Mouse (Mus musculus) heart, embryonic 14.5 days (tissue): ENCODE measurements around the gene Il20rb. TPM values are rescaled to one million over a fixed set of nuclear protein-coding genes. Genes with fewer than 3 reads are reported as not detected.
A peak's percentile ranks its signal among the peaks of the same experiment; 100 is the strongest.

ENCODE experiments used
- ATAC-seq: fragments of 200-750 bp; cut with Nextera tagmentation; 2 replicates; pipeline ENCODE4 v1.8.0; 2017; ENCODE audit warnings: low read depth, moderate TSS enrichment; ENCODE audit not compliant: insufficient number of reproducible peaks, insufficient read depth, low FRiP score
- H3K27ac ChIP-seq, 2 experiments: fragments of 200-500 bp in 1 of 2; fragments of 300-500 bp in 1 of 2; sonication (generic) in 1 of 2; replicated peaks in 1 of 2; 2 replicates each; pipeline ENCODE4 v1.5.1; 2012 to 2014; ENCODE audit warnings: low read depth in 2 of 2, low read length in 2 of 2, control low read depth in 1 of 2, mild to moderate bottlenecking in 1 of 2, mixed read lengths in 1 of 2; ENCODE audit not compliant: control insufficient read depth in 1 of 2, insufficient read depth in 1 of 2
- H3K27me3 ChIP-seq: fragments of 300-500 bp; sonication (generic); 2 replicates; pipeline ENCODE4 v1.6.1; 2014; ENCODE audit warnings: mild to moderate bottlenecking, low read length, control low read depth; ENCODE audit not compliant: control insufficient read depth, insufficient read depth
- H3K36me3 ChIP-seq: fragments of 300-500 bp; sonication (generic); 2 replicates; pipeline ENCODE4 v1.6.1; 2014; ENCODE audit warnings: mild to moderate bottlenecking, control low read depth, low read length, mixed read lengths; ENCODE audit not compliant: control insufficient read depth, insufficient read depth
- H3K4me1 ChIP-seq, 2 experiments: fragments of 200-500 bp in 1 of 2; fragments of 300-500 bp in 1 of 2; sonication (generic) in 1 of 2; 2 replicates each; pipeline ENCODE4 v1.6.1; 2012 to 2014; ENCODE audit warnings: low read length in 2 of 2, control low read depth in 1 of 2, mixed read lengths in 1 of 2; ENCODE audit not compliant: control insufficient read depth in 2 of 2, insufficient read depth in 2 of 2
- H3K4me2 ChIP-seq: fragments of 300-500 bp; sonication (generic); 2 replicates; pipeline ENCODE4 v1.6.1; 2014; ENCODE audit warnings: mild to moderate bottlenecking, low read length
- H3K4me3 ChIP-seq, 2 experiments: fragments of 200-500 bp in 1 of 2; fragments of 300-500 bp in 1 of 2; sonication (generic) in 1 of 2; 2 replicates each; pipeline ENCODE4 v1.5.1; 2012 to 2014; ENCODE audit warnings: low read length in 2 of 2, mild to moderate bottlenecking in 2 of 2, control low read depth in 1 of 2, low read depth in 1 of 2, moderate library complexity in 1 of 2; ENCODE audit not compliant: control insufficient read depth in 1 of 2, insufficient read depth in 1 of 2
- H3K9ac ChIP-seq: fragments of 300-500 bp; sonication (generic); 2 replicates; pipeline ENCODE4 v1.6.1; 2014; ENCODE audit warnings: mild to moderate bottlenecking, low read length
- H3K9me3 ChIP-seq: fragments of 300-500 bp; sonication (generic); 2 replicates; pipeline ENCODE4 v1.6.1; 2016; ENCODE audit warnings: low read length, control low read depth; ENCODE audit not compliant: control insufficient read depth
- WGBS: fragments of 180-500 bp; shearing (Covaris S2); extraction: QIAGEN DNeasy Blood & Tissue Kit; methylation state at CpG from one replicate; pipeline ENCODE4 v1.1.7; 2014; 5-methylcytosine and 5-hydroxymethylcytosine counted together
- polyA plus RNA-seq: library from polyadenylated mRNA; unstranded; fragments of >200 nt; fragmentation: Nextera tagmentation; extraction: Ambion mirVana; gene quantifications from 2 replicates; pipeline ENCODE4 v1.2.1, GENCODE M21; 2014

Il20rb gene
- polyA plus RNA-seq, 1 experiment from 2014 or later = 0.69 TPM

GRCm38 (mm10) chr9:100453944-100454663, 32.5 kb downstream of the Il20rb start:
- WGBS = 6% methylated on average over 25 of the region's 25 CpGs
- Histone ChIP-seq H3K36me3 (no peaks in the 10 kb centered on the region), H3K9ac (peak overlapping the region; percentile 74), H3K4me1 (peaks cover 7 to 15% of the 10 kb centered on the region in 2 experiments; a peak in 3 of 4 replicates), H3K4me3 (peak overlapping the region; percentile 49 to 55), H3K27me3 (no peaks in the 10 kb centered on the region), H3K4me2 (peak overlapping the region; percentile 93), H3K9me3 (no peaks in the 10 kb centered on the region), H3K27ac (no peak overlapping the region)
- no peak for ATAC-seq

- H3K9ac ChIP-seq = no peak overlapping the region
- 34% methylated on average over 6 of the region's 6 CpGs for WGBS
- ATAC-seq = peak; percentile 72
- no peak overlapping the region; a peak in 1 of 4 replicates for H3K27ac ChIP-seq
- H3K4me3 ChIP-seq = no peak overlapping the region
- H3K27me3 ChIP-seq = peaks cover 12% of the 10 kb centered on the region; the same call in 1 of the 2 replicates
- no peaks in the 10 kb centered on the region for H3K9me3 ChIP-seq
- peak overlapping the region; percentile 16; the same call in 1 of the 2 replicates for H3K4me2 ChIP-seq
- peaks cover 7 to 15% of the 10 kb centered on the region in 2 experiments; a peak in 3 of 4 replicates for H3K4me1 ChIP-seq
- no peaks in the 10 kb centered on the region for H3K36me3 ChIP-seq
Measured at GRCm38 (mm10) chr9:100452432-100452831, 34.2 kb downstream of the Il20rb start.

DNA sequence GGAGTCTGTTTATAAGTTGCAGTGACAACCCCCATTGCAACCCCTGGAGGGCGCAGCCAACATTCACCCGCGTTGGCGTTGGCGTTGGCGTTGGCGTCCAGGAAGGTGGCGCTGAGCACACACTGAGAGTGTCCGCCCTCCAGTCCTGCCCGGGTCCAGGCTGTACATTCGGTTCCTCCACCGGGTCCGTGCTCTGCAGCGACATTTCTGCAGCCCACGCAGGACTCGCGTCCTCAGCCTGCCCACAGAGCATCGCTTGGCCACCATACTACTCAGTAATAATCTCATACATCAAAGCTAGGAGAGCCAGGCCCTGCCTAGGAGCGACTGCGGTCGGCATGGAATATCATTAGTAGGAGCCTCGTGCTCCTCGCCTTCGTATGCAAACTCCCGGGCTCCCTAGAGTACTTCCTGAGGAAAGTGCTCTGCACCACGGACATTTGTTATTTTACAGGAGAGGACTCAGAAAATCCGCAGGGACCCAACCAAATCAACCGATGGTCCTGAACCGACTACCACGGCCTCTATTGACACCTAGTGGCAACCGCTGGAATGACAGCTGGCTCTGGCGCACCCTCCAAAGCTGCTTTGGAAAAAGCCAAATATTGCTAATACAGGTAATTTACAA, 40.4 kb downstream of the Il20rb start:
- Histone ChIP-seq H3K9me3 (no peaks in the 10 kb centered on the region), H3K36me3 (no peaks in the 10 kb centered on the region), H3K4me2 (peak overlapping the region; percentile 88), H3K27ac (peak overlapping the region in 1 of 2 experiments; percentile 21; a peak in 1 of 4 replicates), H3K27me3 (peaks cover 14% of the 10 kb centered on the region; the same call in 1 of the 2 replicates), H3K9ac (peak overlapping the region; percentile 66), H3K4me1 (peaks cover 0 to 3% of the 10 kb centered on the region in 2 experiments; a peak in 1 of 4 replicates), H3K4me3 (peak overlapping the region; percentile 49 to 51)
- ATAC-seq = peak; percentile 52
- WGBS = under 1% methylated on average over 32 of the region's 32 CpGs

- Histone ChIP-seq H3K4me3 (no peak overlapping the region), H3K9me3 (no peaks in the 10 kb centered on the region), H3K27me3 (no peaks in the 10 kb centered on the region), H3K4me1 (no peaks in the 10 kb centered on the region; a peak in 1 of 4 replicates), H3K27ac (peak overlapping the region; percentile 42 to 52; a peak in 1 of 4 replicates), H3K36me3 (no peaks in the 10 kb centered on the region), H3K9ac (0 out of 2 replicates have a peak overlapping the region, but pooled peaks have one; percentile 12), H3K4me2 (peak overlapping the region; percentile 28; the same call in 1 of the 2 replicates)
- no peak for ATAC-seq
- WGBS = 37% methylated on average over 9 of the region's 9 CpGs
Measured at GRCm38 (mm10) chr9:100440111-100440790, 46.3 kb downstream of the Il20rb start.

DNA sequence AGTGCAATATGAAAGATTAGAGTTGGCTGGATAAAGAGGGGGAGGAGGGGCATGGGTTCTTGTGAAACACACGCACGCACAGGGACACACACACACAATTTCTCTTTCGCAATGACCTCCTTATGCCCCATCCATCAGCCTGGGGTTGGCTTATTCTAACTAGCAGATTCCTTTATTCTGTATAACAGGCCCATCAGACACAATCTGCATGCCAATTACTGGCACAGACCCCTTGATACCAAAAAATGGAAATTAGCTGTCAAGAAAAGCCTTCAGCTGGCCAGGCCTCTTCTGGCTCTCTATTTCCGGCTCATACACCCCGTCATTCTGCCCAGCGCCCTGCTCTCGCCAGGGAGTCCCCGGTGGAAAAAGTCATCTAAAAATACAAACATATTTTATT, 47.1 kb downstream of the Il20rb start:
- Histone ChIP-seq H3K9me3 (no peaks in the 10 kb centered on the region), H3K4me2 (no peak overlapping the region), H3K27ac (no peak overlapping the region), H3K9ac (no peak overlapping the region), H3K4me3 (no peak overlapping the region), H3K36me3 (no peaks in the 10 kb centered on the region), H3K27me3 (no peaks in the 10 kb centered on the region), H3K4me1 (no peaks in the 10 kb centered on the region; a peak in 1 of 4 replicates)
- ATAC-seq = no peak
- 87% methylated on average over 8 of the region's 8 CpGs for WGBS

DNA sequence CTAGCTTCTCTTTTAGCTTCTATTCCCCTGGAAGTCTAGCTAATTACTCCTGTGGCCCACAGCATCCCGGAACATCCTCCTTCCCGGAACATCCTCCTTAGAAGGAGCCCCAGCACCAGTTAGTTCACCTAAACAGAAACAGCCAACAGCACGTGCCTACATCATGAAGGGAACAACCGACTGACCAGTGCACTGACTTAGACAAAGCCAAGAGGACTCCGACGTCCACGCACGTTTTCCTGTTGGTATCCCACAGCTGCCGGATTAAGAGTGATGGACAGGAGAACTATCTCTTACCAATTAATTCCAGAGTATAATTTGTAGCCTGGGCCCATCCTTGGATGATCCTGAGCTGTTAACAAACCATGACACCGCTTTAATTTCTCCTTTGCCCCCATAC, 47.6 kb downstream of the Il20rb start:
- Histone ChIP-seq H3K36me3 (no peaks in the 10 kb centered on the region), H3K4me1 (no peaks in the 10 kb centered on the region; a peak in 1 of 4 replicates), H3K27ac (no peak overlapping the region), H3K27me3 (no peaks in the 10 kb centered on the region), H3K9ac (no peak overlapping the region), H3K4me3 (no peak overlapping the region), H3K9me3 (no peaks in the 10 kb centered on the region), H3K4me2 (no peak overlapping the region)
- ATAC-seq = no peak
- WGBS = 86% methylated on average over 10 of the region's 10 CpGs

DNA sequence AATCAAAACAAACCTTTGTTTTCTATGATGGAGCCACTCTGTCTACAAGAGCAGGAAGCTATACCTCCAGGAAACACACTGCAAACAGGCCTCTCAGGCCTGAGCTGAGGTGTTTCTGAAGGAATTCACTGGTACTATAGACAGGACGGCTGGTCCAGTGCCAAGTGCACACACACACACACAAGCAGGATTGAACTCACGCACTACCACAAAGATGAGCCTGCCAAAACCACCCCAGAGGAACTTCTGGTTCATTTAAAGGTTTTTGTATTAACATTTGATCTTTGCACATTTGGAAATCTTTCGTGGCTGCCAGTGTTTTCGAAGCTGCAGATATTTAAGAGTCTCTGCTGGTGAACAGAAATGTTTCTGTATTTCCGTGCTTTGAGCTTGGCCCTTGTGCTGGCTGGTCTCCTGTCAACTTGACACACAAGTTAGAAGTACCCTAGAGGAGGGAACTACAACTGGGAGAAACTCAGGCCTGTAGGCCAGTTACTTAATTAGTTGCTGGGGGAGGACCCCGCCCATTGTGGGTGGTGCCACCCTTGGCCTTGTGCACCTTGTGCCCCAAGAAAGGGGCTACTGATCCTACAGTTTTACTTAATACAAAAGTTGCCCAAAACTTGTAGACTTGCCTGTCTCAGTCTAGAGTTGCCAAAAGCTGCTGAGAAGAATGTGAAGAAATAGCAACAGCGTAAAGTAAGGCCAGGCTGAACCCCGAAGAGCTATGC, 49.6 kb downstream of the Il20rb start:
- H3K36me3 ChIP-seq = no peaks in the 10 kb centered on the region
- no peak overlapping the region for H3K4me3 ChIP-seq
- H3K9ac ChIP-seq = no peak overlapping the region
- no peaks in the 10 kb centered on the region for H3K9me3 ChIP-seq
- 74% methylated on average over 8 of the region's 8 CpGs for WGBS
- H3K4me1 ChIP-seq = no peaks in the 10 kb centered on the region; a peak in 1 of 4 replicates
- no peaks in the 10 kb centered on the region for H3K27me3 ChIP-seq
- no peak overlapping the region for H3K4me2 ChIP-seq
- no peak for ATAC-seq
- H3K27ac ChIP-seq = no peak overlapping the region
